Mouse (Mus musculus): Measurements from ENCODE around the gene Trim9. TPM values are rescaled to one million over a fixed set of nuclear protein-coding genes. Genes with fewer than 3 reads are reported as not detected.

The Trim9 gene
- polyA plus RNA-seq, 1 experiment = not detected

- no peak overlapping the region for H3ac ChIP-seq (ENCODE audit: control insufficient read depth, insufficient read length, low read depth)
- no peaks in the 10 kb centered on the region for H3K36me3 ChIP-seq (ENCODE audit: control insufficient read depth, insufficient read depth)
- no peaks in the 10 kb centered on the region for H3K79me2 ChIP-seq (ENCODE audit: control insufficient read depth, insufficient read depth)
- TF ChIP-seq MYOG (IDR thresholded peaks at IDR 0.05; ENCODE audit: control insufficient read depth, extremely low read depth, insufficient read length) (no peak), CTCF (IDR thresholded peaks at IDR 0.05; ENCODE audit: control insufficient read depth, insufficient read depth, insufficient read length) (no peak), USF1 (IDR thresholded peaks at IDR 0.05; ENCODE audit: low read depth) (no peak), MYOD1 (IDR thresholded peaks at IDR 0.05; ENCODE audit: control insufficient read depth, insufficient read length, low read depth) (no peak), MAX (IDR thresholded peaks at IDR 0.05) (no peak), FOSL1 (IDR thresholded peaks at IDR 0.05; ENCODE audit: insufficient read depth, low read length, poor library complexity, severe bottlenecking) (no peak), CEBPB (IDR thresholded peaks at IDR 0.05; ENCODE audit: low read depth) (no peak)
- H3K4me3 ChIP-seq (ENCODE audit: insufficient read depth, poor library complexity, severe bottlenecking) = no peak overlapping the region
- peaks cover 51% of the 10 kb centered on the region for H3K27me3 ChIP-seq (ENCODE audit: control insufficient read depth, insufficient read depth, insufficient read length)
- no peaks in the 10 kb centered on the region for H3K79me3 ChIP-seq (ENCODE audit: low read depth)
Measured at GRCm38 (mm10) chr12:70249616-70250157, 97.7 kb downstream of the Trim9 start.

- Histone ChIP-seq H3K79me3 (ENCODE audit: low read depth) (no peaks in the 10 kb centered on the region), H3K27me3 (ENCODE audit: control insufficient read depth, insufficient read depth, insufficient read length) (peaks cover 53% of the 10 kb centered on the region)
Measured at GRCm38 (mm10) chr12:70247683-70248474, 99.5 kb downstream of the Trim9 start.

GRCm38 (mm10) chr12:70242550-70242949 lies 104.9 kb downstream of the Trim9 start:
- Histone ChIP-seq H3K36me3 (ENCODE audit: control insufficient read depth, insufficient read depth) (no peaks in the 10 kb centered on the region), H3K4me3 (ENCODE audit: insufficient read depth, poor library complexity, severe bottlenecking) (no peak overlapping the region), H3K79me2 (ENCODE audit: control insufficient read depth, insufficient read depth) (no peaks in the 10 kb centered on the region), H3ac (ENCODE audit: control insufficient read depth, insufficient read length, low read depth) (no peak overlapping the region), H3K27me3 (ENCODE audit: control insufficient read depth, insufficient read depth, insufficient read length) (peaks cover 33% of the 10 kb centered on the region), H3K79me3 (ENCODE audit: low read depth) (no peaks in the 10 kb centered on the region)
- TF ChIP-seq CEBPB (IDR thresholded peaks at IDR 0.05; ENCODE audit: low read depth) (no peak), USF1 (IDR thresholded peaks at IDR 0.05; ENCODE audit: low read depth) (no peak), MAX (IDR thresholded peaks at IDR 0.05) (no peak), FOSL1 (IDR thresholded peaks at IDR 0.05; ENCODE audit: insufficient read depth, low read length, poor library complexity, severe bottlenecking) (no peak), MYOD1 (IDR thresholded peaks at IDR 0.05; ENCODE audit: control insufficient read depth, insufficient read length, low read depth) (no peak), CTCF (IDR thresholded peaks at IDR 0.05; ENCODE audit: control insufficient read depth, insufficient read depth, insufficient read length) (no peak), MYOG (IDR thresholded peaks at IDR 0.05; ENCODE audit: control insufficient read depth, extremely low read depth, insufficient read length) (no peak)

More at GRCm38 (mm10) chr12:70247683-70248474, 99.5 kb downstream of the Trim9 start:
- Histone ChIP-seq H3K79me2 (ENCODE audit: control insufficient read depth, insufficient read depth) (no peaks in the 10 kb centered on the region), H3K4me3 (ENCODE audit: insufficient read depth, poor library complexity, severe bottlenecking) (no peak overlapping the region), H3ac (ENCODE audit: control insufficient read depth, insufficient read length, low read depth) (no peak overlapping the region), H3K36me3 (ENCODE audit: control insufficient read depth, insufficient read depth) (no peaks in the 10 kb centered on the region)
- no peak for TF ChIP-seq FOSL1 (IDR thresholded peaks at IDR 0.05; ENCODE audit: insufficient read depth, low read length, poor library complexity, severe bottlenecking)

- H3K79me3 ChIP-seq (ENCODE audit: low read depth) = no peaks in the 10 kb centered on the region
- H3ac ChIP-seq (ENCODE audit: control insufficient read depth, insufficient read length, low read depth) = no peak overlapping the region
- no peaks in the 10 kb centered on the region for H3K79me2 ChIP-seq (ENCODE audit: control insufficient read depth, insufficient read depth)
- H3K36me3 ChIP-seq (ENCODE audit: control insufficient read depth, insufficient read depth) = no peaks in the 10 kb centered on the region
- H3K4me3 ChIP-seq (ENCODE audit: insufficient read depth, poor library complexity, severe bottlenecking) = no peak overlapping the region
- TF ChIP-seq MAX (IDR thresholded peaks at IDR 0.05) (no peak), FOSL1 (IDR thresholded peaks at IDR 0.05; ENCODE audit: insufficient read depth, low read length, poor library complexity, severe bottlenecking) (no peak), MYOD1 (IDR thresholded peaks at IDR 0.05; ENCODE audit: control insufficient read depth, insufficient read length, low read depth) (no peak), USF1 (IDR thresholded peaks at IDR 0.05; ENCODE audit: low read depth) (no peak)
- peaks cover 18% of the 10 kb centered on the region for H3K27me3 ChIP-seq (ENCODE audit: control insufficient read depth, insufficient read depth, insufficient read length)
Measured at GRCm38 (mm10) chr12:70239741-70240140, 107.7 kb downstream of the Trim9 start.

- no peaks in the 10 kb centered on the region for H3K79me3 ChIP-seq (ENCODE audit: low read depth)
- no peak overlapping the region for H3ac ChIP-seq (ENCODE audit: control insufficient read depth, insufficient read length, low read depth)
- no peak for TF ChIP-seq CTCF (IDR thresholded peaks at IDR 0.05; ENCODE audit: control insufficient read depth, insufficient read depth, insufficient read length)
- TF ChIP-seq USF1 (IDR thresholded peaks at IDR 0.05; ENCODE audit: low read depth) = no peak
- no peak for TF ChIP-seq FOSL1 (IDR thresholded peaks at IDR 0.05; ENCODE audit: insufficient read depth, low read length, poor library complexity, severe bottlenecking)
- no peak for TF ChIP-seq MAX (IDR thresholded peaks at IDR 0.05)
- TF ChIP-seq MYOG (IDR thresholded peaks at IDR 0.05; ENCODE audit: control insufficient read depth, extremely low read depth, insufficient read length) = no peak
- no peak for TF ChIP-seq CEBPB (IDR thresholded peaks at IDR 0.05; ENCODE audit: low read depth)
- no peak for TF ChIP-seq MYOD1 (IDR thresholded peaks at IDR 0.05; ENCODE audit: control insufficient read depth, insufficient read length, low read depth)
- no peaks in the 10 kb centered on the region for H3K79me2 ChIP-seq (ENCODE audit: control insufficient read depth, insufficient read depth)
- peaks cover 13% of the 10 kb centered on the region for H3K27me3 ChIP-seq (ENCODE audit: control insufficient read depth, insufficient read depth, insufficient read length)
- no peaks in the 10 kb centered on the region for H3K36me3 ChIP-seq (ENCODE audit: control insufficient read depth, insufficient read depth)
- no peak overlapping the region for H3K4me3 ChIP-seq (ENCODE audit: insufficient read depth, poor library complexity, severe bottlenecking)
Measured at GRCm38 (mm10) chr12:70238604-70239003, 108.8 kb downstream of the Trim9 start.
